Mouse (Mus musculus) cerebellum, postnatal 14 days (tissue): Measurements from ENCODE around the gene Drap1.

ENCODE experiments used
- DNase-seq, 2 experiments: peaks; one replicate each; pipeline ENCODE4 v3.0.0; 2021; ENCODE audit warnings: mixed read lengths in 2 of 2

Drap1 gene

GRCm38 (mm10) chr19:5374748-5375147, 50.0 kb downstream of the Drap1 start:
- no peak for DNase-seq

DNA sequence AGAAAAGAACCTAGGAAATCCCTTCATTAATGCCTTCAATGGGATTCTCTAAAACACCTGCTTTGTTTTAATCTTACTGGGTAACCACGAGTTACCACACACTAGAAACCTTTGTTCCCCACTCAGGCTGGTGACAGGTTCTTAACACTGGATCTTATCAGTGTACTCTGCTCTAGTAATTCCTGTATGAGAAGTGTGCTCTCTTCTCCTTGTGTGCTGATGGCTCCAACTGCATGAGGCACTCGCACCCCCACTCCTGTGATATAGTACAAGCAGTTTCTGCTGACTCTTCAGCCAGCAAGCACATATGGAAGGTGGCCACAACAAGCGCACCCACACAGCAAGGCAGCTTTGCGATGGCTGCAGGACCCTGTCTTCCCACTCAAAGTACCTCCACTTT, 50.6 kb downstream of the Drap1 start:
- DNase-seq: no peak
